Mouse (Mus musculus): Measurements from ENCODE around the gene Il17rc.

Il17rc gene

DNA sequence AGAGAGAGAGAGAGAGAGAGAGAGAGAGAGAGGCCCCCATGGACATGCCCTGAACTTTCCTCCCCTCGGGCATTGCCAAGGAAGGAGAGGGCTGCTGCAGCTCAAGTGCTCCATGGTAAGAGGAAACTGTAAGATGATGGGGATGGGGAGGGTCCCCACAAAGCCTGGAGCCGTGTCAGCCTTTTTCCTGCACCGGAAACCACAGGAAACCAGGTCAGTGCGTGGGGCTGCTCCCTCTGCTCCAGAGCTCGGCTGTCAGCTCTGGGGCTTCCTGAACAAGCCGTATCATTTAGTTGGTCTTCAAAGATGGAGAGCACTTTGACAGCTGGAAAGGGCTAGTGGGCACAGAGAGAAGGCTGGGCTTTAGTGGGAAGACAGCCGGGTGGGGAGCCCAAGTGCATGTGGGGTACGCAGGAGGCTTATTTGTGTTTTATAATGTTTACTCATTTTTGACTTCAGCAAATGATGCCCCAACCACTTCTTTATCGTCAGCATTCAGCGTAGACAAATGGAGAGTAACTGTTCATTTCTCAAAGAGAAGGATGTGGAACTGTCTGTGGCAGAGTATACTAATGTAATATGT lies 13.2 kb upstream of the Il17rc start, which contains the start of gene Il17re:
Gene Il17re (plus strand): TSS at position 533 of the 583 bp plus-strand sequence.
- no peak for DNase-seq

DNA sequence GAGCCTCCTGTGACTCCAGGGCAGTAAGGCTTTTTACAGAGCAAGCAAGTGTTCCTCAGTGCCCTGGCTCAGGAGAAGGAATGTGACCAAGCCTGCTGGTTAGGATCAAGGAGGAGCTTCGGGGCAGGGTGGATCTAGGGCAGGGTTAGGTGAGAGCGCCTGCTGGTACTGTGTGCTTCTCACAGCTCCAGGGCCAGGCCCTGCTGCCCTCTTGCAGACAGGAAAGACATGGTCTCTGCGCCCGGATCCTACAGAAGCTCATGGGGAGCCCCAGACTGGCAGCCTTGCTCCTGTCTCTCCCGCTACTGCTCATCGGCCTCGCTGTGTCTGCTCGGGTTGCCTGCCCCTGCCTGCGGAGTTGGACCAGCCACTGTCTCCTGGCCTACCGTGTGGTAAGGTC lies 12.6 kb upstream of the Il17rc start:
- peak; percentile 60 for DNase-seq

DNA sequence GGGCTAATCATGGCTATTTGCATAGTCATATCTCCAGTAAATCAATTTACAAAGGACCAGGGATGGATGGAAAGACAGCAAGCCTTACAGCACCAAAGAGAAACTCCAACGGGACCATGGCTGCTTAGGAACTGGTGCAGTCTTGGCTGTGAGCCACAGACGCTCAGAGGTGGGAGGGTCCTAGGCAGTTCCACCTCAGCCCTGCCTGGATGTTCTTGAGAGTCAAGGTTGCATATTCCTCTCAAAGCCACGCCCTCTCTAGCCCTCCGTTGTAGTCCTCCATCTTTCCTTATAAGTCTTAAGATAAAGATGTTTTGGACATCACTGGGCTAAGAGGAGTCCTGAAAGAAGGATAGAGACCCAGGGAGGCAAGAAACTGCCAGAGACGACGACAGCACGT lies 7.2 kb upstream of the Il17rc start:
- no peak for DNase-seq

DNA sequence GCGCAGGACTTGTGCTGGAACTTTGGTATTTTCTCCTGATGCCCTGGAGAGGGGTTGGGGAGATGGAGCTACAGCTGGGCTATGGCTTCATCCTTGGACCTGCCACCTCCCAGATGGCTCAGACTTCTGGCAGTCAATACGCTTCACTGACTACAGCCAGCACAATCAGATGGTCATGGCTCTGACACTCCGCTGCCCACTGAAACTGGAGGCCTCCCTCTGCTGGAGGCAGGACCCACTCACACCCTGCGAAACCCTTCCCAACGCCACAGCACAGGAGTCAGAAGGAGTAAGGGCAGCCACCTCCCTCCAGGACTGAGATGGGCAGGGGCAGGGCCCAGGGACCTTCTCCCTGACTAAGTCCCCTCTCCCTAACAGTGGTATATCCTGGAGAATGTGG lies 5.6 kb upstream of the Il17rc start:
- DNase-seq, result no peak

DNA sequence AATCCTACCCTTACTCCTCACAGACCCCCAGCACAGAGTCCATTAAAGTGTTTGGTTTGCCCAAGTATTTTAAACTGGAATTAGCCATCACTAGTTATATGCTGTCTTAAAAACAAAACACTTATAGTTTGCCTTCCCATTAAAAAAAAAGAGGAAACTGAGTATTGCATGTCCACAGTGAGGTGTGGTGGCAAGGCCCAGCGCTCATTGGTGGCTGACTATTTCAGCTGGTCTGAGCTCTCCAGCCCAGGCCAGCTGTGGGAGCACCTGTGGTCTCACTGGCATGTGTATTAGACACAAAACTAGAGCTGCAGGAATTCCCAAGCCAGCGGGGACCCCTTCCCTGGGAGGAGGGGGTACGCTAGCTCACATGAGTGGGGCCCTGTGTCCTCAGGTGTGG lies 2.7 kb upstream of the Il17rc start:
- no peak for DNase-seq

DNA sequence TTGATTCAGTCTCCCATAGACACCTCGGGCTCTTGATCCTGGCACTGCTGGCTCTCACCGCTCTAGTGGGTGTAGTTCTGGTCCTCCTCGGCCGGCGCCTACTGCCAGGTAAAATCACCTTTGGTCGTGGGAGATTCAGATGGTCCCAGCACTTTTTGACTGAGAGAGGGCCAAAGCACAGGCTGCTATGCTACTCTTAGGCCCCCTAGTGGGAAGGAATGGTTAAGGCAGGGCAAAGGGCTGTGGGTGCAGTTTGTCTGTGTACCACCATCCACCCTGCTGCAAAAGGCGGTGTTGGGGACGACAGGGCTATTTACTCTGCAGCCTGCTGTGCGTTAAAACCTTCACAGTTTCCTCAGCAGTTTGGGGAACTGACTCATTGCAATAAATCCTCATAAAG lies 2.2 kb upstream of the Il17rc start:
- peak; percentile 77 for DNase-seq

DNA sequence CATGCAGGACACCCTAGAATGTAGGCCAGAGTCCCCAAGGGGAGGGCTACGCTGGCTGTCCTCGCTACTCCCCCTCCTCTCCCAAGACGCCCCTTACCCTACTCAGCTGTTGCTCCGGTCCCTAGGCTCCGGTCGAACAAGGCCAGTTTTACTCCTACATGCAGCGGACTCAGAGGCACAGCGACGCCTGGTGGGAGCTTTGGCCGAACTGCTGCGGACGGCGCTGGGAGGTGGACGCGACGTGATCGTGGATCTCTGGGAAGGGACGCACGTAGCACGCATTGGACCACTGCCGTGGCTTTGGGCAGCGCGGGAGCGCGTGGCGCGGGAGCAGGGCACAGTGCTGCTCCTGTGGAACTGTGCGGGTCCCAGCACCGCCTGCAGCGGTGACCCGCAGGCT lies 1.8 kb upstream of the Il17rc start:
- DNase-seq, result peak; percentile 84

DNA sequence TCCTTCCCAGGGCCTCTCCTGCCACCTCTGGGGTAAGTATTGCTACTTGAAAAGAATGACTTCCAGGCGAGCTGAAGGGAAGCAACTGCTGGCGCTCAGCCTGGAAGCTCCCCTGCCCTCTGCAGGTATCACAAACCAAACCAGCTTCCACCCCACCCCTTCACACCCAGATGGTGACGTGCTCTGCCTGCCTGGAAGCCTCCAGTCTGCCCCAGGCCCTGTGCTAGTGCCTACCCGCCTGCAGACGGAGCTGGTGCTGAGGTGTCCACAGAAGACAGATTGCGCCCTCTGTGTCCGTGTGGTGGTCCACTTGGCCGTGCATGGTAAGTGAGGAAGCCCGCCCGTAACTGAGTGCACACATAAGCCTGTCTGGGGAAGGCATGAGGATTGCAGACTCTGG lies 834 bp downstream of the Il17rc start:
- no peak for DNase-seq

DNA sequence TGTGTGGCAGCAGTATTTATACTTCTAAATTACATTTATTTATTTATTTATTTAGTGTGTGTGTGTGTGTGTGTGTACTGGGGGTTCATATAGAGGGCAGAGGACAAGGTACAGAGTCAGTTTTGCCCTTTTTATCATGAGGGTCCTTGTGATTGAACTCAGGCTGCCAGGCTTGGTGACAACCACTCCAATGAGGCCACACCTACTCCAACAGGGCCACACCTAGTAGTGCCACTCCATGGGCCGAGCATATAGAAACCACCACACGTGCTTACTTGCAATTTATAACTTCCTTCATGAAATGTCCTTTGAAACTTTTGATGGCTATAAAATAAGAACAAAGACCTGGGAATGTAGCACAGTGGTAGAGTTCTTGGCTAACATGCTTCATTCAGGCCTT lies 2.0 kb downstream of the Il17rc start:
- DNase-seq, result no peak

DNA sequence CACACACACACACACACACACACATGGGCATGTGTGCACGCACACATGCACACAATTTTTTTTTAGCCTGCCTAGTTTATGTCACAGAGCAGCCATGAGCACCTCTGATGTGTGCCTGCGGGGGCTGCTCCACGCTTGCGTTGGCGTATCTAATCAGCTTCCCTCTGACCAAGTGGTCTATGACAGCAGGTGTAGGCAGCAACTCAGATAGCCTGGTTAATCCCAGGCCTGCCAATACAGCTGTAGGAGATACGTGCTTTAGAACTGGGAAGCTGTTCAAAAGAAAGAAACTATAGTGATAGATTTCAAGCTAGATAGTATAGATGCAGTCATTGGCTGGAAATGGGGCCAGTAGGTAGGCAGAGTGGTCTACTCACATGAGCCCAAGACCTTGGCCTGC lies 2.5 kb downstream of the Il17rc start:
- no peak for DNase-seq

DNA sequence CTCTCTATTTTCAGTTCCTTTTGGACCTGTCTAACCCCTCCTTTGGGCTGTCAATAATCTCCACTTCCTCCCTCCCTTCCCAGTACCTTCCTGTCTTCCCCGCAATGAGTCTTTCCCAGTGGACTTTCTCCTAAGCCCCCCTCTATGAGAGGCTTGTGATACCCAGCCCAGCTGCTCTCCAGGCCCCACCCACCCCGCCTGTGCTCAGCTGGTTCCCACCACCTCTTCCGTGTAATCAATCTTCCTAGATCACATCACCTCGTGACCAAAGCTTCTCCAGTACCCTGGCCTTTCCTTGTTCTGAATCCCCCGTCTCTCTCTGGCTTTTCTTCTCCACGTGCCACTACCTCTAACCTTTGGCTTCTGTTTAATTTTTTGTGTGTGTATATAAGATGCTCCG lies 6.1 kb downstream of the Il17rc start:
- no peak for DNase-seq

DNA sequence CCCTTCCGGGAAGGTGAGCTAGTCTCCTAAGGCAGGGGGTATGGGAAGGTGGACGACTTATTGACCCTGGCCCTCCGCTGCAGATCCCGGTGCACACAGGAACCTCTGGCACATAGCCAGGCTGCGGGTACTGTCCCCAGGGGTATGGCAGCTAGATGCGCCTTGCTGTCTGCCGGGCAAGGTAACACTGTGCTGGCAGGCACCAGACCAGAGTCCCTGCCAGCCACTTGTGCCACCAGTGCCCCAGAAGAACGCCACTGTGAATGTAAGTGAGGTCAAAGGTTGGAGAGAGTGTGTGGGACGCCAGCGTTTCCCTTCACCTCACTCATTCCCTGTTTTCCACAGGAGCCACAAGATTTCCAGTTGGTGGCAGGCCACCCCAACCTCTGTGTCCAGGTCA lies 7.7 kb downstream of the Il17rc start:
- peak; percentile 36 for DNase-seq

DNA sequence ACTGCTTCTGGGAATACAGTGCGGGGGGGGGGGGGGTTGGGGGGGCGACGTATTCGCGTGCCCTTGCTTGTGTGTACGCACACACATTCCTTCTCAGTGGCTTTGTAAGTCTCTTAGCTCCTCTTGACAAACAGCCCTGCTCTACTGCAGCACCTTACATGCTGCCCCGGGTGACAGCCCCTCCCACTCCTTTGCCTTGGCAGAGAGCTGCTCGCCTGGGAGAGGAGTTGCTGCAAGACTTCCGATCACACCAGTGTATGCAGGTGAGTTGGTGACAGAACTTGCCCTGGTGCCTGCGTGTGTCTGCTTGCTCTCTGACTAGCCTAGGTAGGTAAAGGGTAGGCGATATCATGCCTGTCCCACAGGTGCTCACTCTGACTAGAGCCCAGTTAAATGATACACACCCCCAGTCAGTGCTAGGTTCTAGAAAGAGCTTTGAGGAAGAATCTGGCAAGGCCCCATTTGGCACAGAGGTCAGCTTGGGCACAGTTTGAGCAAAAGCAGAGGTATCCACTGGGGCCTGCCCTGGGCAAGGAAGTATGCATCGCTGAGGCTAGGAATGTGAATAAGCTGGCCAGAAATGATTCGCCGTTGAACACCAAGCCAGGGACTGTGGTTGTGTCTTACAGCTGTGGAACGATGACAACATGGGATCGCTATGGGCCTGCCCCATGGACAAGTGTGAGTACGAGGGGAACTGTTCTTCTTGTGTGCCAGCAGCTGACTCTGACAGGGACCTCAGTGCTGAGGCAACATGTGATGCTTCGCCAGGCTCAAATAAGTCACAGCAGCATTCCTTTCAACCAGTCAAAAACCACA lies 9.5 kb downstream of the Il17rc start:
- DNase-seq, result peak; percentile 48

DNA sequence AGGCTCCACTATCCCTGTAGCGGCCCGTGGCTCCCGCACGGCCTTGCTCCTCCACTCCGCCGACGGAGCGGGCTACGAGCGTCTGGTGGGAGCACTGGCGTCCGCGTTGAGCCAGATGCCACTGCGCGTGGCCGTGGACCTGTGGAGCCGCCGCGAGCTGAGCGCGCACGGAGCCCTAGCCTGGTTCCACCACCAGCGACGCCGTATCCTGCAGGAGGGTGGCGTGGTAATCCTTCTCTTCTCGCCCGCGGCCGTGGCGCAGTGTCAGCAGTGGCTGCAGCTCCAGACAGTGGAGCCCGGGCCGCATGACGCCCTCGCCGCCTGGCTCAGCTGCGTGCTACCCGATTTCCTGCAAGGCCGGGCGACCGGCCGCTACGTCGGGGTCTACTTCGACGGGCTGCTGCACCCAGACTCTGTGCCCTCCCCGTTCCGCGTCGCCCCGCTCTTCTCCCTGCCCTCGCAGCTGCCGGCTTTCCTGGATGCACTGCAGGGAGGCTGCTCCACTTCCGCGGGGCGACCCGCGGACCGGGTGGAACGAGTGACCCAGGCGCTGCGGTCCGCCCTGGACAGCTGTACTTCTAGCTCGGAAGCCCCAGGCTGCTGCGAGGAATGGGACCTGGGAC lies 11.4 kb downstream of the Il17rc start:
- DNase-seq, result peak; percentile 77

DNA sequence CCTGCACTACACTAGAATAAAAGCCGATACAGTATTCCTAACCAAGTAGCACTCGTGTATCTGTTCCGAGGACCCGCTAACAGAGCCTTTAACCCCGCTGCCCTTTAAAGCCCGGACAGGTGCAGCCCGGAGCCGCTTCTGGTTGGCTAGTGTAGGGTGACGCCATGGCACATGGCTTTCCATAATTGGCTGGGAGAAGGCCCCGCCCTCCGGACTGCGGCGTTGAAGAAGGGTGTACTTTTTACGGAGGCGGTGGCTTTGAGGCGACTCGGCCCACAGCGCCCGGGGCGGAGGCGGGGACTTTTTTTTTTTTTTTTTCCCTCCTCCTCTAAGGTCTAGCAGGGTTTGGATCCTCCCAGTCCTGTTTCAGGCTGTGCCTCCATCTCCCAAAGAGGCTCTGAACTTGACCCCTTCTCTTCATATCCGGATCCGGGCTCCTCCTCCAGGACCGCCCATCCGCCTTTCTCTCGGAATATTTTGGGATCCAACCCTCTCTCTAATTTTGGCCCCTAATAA lies 11.9 kb downstream of the Il17rc start, which contains the start of gene Creld1:
Gene Creld1 (plus strand): TSS at position 198 of the 516 bp plus-strand sequence.
- DNase-seq, result peak; percentile 98

DNA sequence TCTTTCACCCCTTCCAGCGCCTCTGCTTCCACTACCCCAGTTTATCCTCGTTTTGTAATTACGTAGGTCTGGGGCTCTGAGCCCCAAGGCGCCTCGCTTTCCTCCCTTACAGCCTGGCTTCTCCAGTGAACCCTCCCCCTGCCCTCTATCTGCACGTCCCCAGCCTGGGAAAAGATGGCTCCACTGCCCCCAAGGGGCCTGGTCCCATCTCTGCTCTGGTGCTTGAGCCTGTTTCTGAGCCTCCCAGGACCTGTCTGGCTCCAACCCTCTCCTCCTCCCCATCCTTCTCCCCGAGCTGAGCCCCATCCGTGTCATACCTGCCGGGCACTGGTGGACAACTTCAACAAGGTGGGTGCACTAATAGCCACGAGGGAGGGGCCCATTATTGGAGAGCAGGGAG lies 12.5 kb downstream of the Il17rc start:
- peak; percentile 75 for DNase-seq

DNA sequence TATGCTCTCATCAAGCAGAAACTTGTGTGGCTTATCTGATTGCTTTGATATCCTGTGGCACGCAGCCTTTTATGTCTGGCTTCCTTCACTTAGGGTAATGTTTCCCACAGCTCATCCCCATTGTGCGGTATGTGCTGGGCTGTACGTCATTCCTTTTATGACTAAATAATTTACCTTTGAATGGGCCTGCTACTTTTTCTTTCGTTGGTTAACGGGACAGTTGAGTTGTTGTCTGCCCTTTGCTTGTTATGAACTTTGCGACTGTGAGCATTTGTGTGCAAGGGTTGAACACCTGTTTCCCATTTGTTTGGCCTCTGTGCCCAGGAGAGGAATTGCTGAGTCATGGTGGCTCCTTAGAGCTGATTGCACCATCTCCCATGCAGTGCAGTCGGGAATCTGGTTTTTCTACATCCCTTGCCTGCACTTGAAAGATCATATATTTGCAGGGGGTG lies 15.9 kb downstream of the Il17rc start:
- no peak for DNase-seq

DNA sequence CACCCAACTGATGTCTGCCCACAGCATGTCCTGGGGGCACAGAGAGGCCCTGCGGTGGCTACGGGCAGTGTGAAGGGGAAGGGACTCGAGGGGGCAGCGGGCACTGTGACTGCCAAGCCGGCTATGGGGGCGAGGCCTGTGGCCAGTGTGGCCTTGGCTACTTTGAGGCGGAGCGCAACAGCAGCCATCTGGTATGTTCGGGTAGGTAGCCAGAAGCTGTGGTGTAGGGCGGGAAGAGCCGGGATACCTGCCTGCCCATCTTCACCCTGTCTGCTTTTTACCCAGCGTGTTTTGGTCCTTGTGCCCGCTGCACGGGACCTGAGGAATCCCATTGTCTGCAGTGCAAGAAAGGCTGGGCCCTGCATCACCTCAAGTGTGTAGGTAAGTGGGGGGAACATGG lies 18.2 kb downstream of the Il17rc start:
- DNase-seq, result no peak

DNA sequence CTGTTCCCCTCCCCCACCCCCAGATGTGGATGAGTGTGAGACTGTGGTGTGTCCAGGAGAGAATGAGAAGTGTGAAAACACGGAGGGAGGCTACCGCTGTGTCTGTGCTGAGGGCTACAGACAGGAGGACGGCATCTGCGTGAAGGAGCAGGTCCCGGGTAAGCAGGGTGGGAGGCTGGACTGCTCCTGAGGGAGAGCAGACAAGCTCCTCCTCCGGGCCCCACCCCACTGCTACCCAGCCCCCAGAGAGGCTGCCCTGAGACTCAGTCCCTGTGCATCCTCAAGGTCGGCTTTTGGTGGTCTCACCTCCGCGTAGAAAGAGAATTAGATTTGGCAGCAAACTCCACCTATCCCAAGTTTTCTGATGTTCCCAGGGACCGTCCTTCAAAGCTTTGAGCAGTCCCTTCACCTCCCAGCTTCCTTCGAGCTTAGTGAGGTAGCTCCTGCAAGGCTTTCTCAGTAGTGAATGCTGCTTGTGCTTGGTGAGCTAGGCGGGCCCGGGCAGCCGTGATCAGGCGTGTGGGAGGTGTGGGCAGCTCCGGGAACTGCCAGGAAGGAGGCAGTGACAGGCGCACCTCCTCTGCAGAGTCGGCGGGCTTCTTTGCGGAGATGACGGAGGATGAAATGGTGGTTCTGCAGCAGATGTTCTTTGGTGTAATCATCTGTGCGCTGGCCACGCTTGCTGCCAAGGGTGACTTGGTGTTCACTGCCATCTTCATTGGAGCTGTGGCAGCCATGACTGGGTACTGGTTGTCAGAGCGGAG lies 21.1 kb downstream of the Il17rc start:
- DNase-seq, result no peak

DNA sequence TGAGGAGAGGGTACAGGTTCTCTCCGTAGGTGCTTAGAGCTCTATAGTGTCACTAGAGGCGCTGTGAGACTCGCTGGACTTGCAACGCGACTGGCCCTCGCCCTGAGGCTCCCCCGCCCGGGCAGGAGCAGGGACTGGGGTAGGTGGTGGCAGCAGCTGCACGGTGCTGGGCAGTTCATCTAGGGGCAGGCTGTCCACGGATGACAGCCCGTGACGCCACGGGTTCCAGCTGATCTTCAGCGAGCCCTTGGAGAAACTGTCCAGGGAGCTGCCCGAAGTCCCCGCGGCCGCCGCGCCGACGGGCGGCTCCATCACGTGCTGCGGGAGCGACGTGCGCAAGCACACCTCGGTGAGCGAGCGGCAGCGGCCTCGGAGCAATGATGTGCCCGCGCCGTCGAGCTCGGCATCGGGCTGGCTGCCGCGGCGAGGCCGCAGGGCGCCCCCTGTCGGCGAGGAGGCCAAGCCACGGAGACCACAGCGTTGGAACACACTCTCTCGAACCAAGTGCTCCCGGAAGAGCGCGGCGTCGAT lies 23.1 kb downstream of the Il17rc start:
- no peak for DNase-seq

DNA sequence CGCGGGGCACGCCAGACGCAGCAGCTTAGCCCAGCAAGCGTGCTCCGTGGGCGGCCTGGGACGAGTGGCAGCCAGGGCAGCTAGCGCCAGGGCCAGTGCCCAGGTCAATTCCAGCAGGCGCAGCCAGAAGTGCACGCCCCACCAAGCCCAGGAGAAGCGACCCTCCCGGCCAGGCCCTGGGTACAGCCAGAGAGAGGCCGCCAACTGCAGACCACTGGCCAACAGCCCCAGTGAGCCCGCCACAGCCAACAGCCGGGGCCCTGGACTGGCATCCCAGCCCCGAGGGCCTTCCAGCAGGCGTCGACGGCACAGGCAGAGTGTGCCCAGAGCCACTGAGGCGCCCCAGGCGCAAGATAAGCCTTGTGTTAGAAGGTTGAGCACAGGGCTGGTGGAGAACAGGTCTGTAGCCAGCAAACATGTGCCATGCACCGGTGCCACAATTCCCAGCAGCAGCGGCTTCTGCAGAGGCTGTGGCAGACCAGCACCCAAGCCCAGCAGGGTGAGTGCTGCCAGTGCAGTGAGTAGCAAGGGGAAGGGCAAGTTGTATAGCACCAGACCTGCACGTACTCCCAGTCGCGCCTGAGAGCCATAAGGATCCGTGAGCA lies 23.9 kb downstream of the Il17rc start:
- no peak for DNase-seq

DNA sequence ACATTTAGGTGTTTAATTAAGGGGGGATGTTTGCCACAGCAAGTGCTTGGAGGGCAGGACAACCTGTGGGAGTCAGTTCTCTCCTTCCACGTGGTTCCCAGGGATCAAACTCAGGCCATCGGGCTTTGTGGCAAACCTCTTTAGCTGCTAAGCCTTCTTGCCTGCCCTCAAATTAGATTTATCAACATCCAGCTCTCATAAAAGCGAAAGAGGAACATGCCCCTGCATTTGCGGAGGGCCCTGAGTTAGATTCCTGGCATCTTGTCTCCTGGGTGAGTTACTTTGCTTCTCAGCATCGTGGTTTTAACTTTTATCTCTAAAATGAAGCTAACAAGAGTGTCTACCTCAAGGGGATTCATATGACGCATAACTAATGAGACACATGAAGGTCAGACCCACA lies 28.1 kb downstream of the Il17rc start:
- DNase-seq, result no peak
